Mouse (Mus musculus) heart, postnatal 36 days (tissue): ENCODE results near the gene Zswim8. TPM values are rescaled to one million over a fixed set of nuclear protein-coding genes. Genes with fewer than 3 reads are reported as not detected.

Source experiments
- DNase-seq, 2 experiments: peaks; one replicate each; pipeline ENCODE4 v3.0.0; 2021 to 2022
- intact Hi-C: fragments of 180-260 bp; cut with DNase I; formaldehyde crosslinking; loops from one replicate; pipeline ENCODE4 v1.15.1; 2025
- microRNA-seq, 2 experiments: library from miRNA; unstranded; fragments of <30 nt; microRNA quantifications; one replicate each; pipeline ENCODE4 v1.2.0; 2021; ENCODE audit warnings: borderline number of aligned reads in 2 of 2
- total RNA-seq, 2 experiments: library from RNA; stranded (reverse); gene quantifications; 2 replicates each; pipeline ENCODE4 v1.2.3; 2021

Gene Zswim8
- total RNA-seq, 2 experiments from 2014 or later, result 45.4 to 47.8 TPM

DNA sequence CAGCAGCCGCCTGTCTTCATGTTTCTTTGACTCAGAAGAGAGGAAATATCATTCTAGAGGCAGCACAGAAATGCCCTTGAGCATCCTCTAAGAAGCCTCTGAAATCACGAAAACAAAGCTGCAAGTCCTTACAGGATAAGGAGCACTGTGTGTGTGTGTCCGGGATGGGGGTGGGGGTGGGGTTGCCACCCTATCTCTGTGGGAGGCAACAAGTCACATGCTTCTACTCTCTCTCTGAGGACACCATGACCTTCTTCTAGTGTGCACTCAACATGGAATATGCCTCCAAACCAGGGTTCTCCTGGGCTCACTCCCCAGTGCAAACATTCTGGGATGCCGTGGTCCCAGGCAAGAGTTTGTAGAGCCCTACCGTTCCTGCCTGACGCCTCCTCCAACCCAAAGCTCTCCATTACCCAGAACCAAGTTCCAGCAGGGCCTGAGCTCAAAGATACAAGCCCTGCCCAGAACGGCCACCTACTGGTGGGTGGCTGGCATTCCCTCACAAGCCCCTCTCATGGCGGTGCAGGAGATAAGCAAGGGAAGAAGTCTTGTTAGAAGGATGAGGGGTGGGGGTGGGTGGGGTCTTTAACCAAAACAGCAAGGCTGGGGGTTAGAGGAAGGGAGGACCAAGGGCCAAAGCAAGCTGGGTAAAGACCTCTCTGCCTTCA is 51.5 kb downstream of the Zswim8 start:
- intact Hi-C loops, result loop anchor here (2.0 kb wide), 1 partner anchor 14 kb away; no protein-coding TSS in a partner anchor
- no peak for DNase-seq

DNA sequence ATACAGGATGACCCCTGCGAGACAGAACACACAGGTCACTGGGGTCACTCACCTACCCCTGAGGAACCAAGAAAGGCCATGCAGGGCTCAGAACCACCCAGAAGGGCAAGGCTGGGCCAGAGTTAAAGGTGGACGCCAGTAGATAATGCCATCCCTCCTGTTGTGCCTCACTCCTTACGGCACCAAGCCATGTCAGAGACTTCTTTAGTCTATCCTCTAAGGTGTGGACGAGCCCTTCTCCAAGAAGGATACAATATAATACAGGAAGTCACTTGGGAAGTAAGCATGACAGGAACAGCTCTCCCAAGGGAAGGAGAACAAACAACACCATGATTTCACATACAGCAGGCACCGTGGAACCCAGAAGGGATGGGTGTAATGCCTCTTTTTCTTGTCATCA is 57.6 kb downstream of the Zswim8 start:
- DNase-seq, result no peak
- intact Hi-C loops, result no loop called here

DNA sequence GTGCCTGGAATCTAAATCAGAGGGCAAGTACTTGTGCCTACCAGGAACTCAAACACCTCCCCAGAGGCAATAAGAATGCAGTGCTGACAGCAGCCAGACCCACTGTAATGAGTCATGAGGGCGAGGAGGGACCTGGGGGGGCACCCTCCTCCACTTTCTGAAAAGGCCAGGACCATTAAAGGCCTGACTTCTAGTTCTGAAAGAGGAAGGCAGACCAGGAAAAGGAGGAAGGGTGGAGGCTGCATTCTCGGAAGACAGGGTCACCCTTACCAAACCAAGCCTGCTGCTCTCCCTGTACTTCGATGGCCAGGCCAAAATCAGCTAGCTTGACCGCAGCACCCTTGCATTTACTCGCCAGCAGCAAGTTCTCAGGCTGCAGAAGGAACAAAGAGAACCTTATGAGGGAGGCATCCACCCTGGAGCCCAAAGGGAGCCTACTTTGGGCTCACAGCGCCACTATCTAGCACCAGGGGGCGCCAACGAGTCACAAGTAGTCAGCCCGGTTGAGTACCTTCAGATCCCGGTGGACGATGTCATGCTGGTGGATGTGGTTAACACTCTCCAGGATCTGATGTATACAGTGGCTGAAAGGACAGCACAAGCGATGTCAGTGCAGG is 58.4 kb downstream of the Zswim8 start:
- peak; percentile 93 to 96 for DNase-seq
- intact Hi-C loops, result loop anchor here (1.0 kb wide), 2 partner anchors 34 to 108 kb away; no protein-coding TSS in a partner anchor

DNA sequence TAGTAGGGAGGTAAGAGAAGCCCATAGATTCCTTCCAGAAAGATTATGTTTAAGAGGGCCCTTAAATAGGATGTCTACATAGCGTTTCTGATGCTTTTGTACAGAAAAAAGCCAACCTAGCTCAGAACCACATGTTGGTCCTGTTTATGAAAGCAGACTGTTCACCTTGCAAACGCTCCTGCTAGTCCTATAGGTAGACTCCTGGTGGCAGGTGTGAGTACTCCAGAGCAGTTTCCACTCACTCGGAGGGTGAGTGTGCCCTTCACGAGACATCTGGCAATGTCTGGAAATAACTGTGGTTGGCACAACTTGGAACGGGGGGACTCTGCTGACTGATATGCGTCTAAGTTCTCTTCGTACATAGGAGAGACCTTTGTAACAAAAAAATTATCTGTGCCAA is 60.6 kb downstream of the Zswim8 start:
- intact Hi-C loops, result no loop called here
- no peak for DNase-seq

DNA sequence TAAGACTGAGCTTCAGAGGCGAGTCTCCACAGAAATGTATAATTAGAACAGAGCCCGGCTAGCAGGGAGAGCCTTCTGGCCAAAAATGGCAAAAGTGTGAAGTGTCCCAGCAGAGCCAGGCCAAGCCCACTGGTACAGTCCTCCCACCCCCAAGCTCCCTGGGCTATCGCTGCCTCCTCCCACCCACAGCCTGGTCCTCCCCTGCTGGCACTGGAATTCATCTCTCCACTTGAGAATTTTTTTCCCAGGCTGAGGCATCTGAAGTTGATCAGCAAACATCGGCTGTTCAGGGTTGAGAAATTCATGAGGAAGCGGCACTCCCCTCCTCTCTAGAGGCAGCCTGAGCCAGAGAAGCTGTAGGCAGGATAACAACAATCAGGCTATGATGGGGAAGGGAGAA is 61.2 kb downstream of the Zswim8 start:
- DNase-seq, result peak; percentile 28 to 32
- intact Hi-C loops, result no loop called here

DNA sequence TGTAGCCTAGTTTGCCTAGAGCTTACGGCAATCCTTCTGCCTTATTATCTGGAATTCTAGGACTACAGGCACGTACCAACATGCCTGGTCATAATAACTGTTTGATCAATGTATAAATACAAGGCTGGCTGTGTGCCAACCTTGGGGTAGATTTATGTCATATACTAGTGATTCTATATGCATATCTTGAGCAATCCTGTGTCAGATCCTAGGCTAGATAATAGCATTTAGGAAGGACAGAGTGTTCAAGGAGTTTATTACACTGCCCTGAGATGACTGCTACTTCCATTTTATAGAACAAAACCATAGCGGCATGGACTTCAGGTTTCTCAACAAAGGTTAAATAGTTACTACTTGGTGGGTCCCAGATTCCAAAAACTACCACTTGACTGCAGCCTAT is 64.6 kb downstream of the Zswim8 start:
- intact Hi-C loops, result no loop called here
- DNase-seq, result no peak

DNA sequence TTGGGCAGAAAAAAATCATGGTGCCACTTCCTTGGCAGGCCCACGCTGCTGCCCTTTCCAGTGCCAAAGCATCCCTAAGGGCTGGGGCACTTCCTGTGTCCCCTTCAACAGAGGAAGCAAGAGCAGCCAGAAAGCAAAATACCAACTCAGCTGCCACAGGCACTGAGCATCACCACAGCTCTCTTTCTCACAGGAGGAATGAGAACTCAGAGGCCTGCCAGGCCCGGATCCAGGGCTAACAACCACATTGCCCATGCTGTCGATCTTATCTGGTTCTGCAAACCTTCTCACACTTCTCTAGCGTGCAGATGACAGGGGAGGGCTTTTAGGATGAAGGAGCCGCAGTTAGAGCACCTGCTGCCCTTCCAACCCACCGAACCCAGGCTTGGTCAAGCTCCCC is 65.5 kb downstream of the Zswim8 start:
- intact Hi-C loops, result no loop called here
- no peak for DNase-seq

Small RNA genes within 50 kb of the gene (microRNA-seq; reads per million reads assigned to microRNA genes)
- 0.67 to 1.4 reads per million in 2 experiments for gene Mir6946

Other genes starting within 250 kb of the Zswim8 start
- 10 to 100 TPM; 52.3 to 55.4 TPM for gene Anxa7, start 227.4 kb upstream of the Zswim8 start, total RNA-seq
- under 1 TPM; 0.41 to 0.58 TPM for gene Mss51, start 210.7 kb upstream of the Zswim8 start, total RNA-seq
- 10 to 100 TPM; 64.4 to 65.0 TPM for gene Ppp3cb, start 161.0 kb upstream of the Zswim8 start, total RNA-seq
- gene Usp54, start 66.5 kb upstream of the Zswim8 start, total RNA-seq, result 10 to 100 TPM; 20.9 to 21.1 TPM
- gene Myoz1, start 51.0 kb upstream of the Zswim8 start, total RNA-seq, result under 1 TPM; 0.92 to 1.00 TPM
- 100 to 1,000 TPM; 111 to 118 TPM for gene Synpo2l, start 39.2 kb upstream of the Zswim8 start, total RNA-seq
- 100 to 1,000 TPM in 1 of 2 experiments, 10 to 100 TPM in 1; 97.8 to 104 TPM for gene Sec24c, start 33.2 kb upstream of the Zswim8 start, total RNA-seq
- 1 to 10 TPM; 6.6 to 7.1 TPM for gene Fut11, start 12.6 kb upstream of the Zswim8 start, total RNA-seq
- gene Chchd1, start 4.5 kb upstream of the Zswim8 start, total RNA-seq, result 100 to 1,000 TPM; 120 to 123 TPM
- 10 to 100 TPM; 10.6 to 10.8 TPM for gene Ndst2, start 27.0 kb downstream of the Zswim8 start, total RNA-seq
- 10 to 100 TPM; 51.4 to 52.8 TPM for gene Camk2g, start 86.5 kb downstream of the Zswim8 start, total RNA-seq
- gene Plau, start 129.1 kb downstream of the Zswim8 start, total RNA-seq, result 1 to 10 TPM; 6.1 to 6.2 TPM
- gene Vcl, start 221.8 kb downstream of the Zswim8 start, total RNA-seq, result 100 to 1,000 TPM; 113 to 137 TPM